Mouse (Mus musculus) common myeloid progenitor, adult 5-6 weeks (primary cell): ENCODE data around the gene Pgm2l1. TPM values are rescaled to one million over a fixed set of nuclear protein-coding genes. Genes with fewer than 3 reads are reported as not detected.
"Not testable (repeated sequence)": the region's sequence is repeated elsewhere in the genome, so short reads cannot be mapped to it uniquely, and the experiment has no call there.

ENCODE experiments used
- ATAC-seq: replicated peaks from 2 replicates; pipeline ENCODE4 v1.8.0; 2016; ENCODE audit warnings: low read depth, mild to moderate bottlenecking, moderate TSS enrichment, inconsistent platforms; ENCODE audit not compliant: poor library complexity, severe bottlenecking
- total RNA-seq: library from RNA; stranded (forward); fragments of 200-1000, 187-1606 nt; gene quantifications from 2 replicates; pipeline ENCODE4 v1.2.3, GENCODE M21; 2017

Pgm2l1 gene
- total RNA-seq, 1 experiment from 2014 or later: 20.1 TPM

DNA sequence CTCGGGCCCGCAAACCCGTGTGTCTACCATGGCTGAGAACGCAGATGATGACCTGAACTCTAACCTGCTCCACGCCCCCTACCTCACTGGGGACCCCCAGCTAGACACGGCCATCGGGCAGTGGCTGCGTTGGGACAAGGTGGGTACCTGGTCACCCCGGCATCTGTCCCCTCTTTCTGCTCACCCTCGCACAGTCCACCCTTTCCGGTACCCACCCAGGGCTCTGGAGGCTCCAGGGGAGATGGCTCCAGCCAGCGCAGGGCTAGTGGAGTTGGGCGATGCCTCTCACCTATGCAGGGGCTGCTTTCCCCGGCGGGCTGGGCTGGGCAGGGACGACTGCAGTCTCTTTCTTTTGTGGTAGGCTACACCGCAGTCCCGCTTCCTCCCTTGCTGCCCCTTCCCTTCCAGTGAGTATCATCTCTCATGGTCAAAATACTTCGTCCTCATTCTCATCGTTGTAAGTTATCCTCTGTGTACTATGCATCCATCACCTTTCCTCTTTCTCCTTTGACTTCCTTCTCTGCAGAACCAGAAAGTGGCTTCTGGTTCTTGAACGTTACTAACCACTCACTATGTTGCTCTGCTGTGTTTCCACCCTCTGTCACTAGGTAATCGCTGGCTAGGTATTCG is 817 bp downstream of the Pgm2l1 start:
- peak; percentile 17; the same call in 1 of the 2 replicates for ATAC-seq

DNA sequence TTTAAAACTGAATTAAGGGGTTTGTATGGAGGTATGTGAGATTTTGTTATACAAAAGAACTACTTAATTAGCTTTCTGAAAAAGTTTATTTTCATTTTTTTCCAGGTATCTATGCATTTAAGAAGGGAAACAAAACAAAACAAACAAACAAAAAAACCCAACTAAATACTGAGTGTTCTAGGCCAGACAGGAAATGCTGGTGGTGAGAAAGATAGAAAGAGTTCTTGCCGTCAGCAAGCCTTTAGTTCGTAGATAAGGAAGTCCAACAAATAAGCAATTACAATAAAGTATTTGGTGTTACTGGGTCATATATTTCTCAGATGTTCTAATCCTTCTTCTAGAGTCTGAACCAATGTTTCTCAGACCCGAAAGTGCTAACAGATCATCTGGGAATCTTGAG is 1.8 kb downstream of the Pgm2l1 start:
- ATAC-seq: no peak

DNA sequence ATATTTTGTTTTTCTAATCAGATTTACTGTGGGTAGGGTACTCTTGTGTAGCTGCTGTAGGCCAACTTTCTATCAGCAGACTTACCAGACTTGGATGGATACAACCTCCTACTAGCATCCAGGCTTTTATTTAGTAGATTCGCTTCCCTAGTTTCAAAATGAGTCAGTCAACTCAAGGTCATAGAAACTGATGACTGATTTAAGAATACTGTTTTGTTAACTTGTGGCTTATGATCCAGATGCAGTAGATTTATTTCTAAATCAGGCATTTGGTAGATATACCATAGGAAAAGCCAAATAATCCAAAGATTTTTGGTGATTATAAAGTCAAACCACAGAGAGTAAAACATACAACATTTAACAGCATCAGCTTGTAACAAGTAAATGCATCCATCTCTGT is 3.5 kb downstream of the Pgm2l1 start:
- ATAC-seq: no peak

DNA sequence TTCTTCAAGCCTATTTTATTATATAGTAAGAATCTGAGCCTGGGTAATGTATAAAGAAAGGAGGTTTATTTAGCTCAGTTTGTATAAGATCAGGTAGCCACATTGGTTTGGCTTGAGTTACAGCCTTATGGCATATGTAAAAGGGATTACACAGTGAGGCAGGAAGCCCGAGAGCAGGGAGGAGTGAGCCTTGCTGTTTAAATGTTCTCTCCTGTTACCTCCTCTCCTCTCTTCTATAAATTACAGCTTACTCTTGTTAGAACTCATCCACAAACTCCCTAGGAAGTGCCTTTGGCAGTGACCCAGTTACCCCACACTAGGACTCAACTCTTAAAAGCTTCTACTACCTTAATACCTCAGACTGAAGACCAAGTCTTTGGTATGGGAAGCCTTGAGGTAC is 4.5 kb downstream of the Pgm2l1 start:
- no peak for ATAC-seq

DNA sequence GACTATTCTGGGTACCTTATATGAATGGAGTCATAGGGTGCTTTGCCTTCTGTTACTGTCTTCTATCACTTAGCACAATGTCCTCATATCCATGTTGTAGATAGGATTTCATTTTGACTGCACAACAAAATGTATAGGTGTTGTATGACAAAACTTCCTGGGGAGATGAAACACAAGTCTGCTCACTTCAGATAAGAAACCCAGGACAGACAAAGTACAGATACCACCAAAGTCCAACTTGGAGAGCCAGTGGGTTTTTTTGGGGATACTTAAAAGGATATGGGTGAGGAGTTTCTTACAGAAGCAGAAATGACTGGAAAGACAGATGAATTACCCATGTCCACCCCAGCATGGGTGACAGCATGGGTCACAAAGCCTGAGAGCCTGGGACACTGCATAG is 6.5 kb downstream of the Pgm2l1 start:
- ATAC-seq: 0 out of 2 replicates have a peak, but pooled peaks have one; percentile 40

DNA sequence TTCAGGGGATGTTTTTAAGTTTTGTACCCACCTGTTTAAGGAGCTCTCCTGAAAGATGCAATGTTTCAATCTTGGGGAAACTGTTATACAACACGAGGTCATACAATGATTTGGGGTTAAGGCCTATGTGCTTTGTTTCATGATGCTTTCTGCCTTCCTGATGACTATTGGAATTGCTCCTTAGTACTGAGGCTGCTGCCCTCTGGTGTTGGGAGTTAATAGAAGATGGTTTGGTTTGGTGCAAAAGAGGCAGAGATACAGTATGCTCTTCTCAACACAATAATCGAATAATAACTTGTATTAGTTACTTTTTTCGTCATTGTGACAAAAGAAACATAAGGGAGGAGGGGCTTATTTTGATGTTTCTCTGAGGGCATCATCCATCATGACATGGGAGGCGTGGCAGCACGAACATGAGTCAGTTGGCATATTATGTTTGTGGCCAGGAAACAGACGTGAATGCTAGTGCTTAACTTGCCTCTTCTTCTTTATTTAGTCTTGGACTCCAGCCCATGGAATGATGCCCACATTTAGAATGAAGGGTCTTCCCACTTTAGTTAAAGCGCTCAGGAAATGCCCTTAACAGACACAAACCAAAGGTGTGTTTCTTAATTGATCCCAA is 7.2 kb downstream of the Pgm2l1 start:
- peak; percentile 89 for ATAC-seq

DNA sequence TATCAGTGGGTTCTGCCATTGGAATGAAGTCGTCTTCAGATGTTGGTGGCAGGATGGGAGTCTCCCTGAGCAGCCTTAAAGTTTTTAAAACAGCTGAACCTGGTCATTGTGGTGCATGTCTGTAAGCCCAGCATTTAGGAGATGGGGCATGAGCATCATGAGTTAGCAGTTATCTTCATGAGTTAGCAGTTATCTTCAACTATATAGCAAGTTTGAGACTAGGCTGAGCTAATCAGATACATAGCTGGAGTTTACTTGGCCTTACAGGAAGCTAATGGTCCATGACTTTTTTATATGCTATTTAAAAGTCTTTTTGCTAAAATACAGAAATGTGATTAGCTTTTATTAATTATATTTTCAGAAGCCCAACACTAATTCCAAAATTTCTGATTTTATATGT is 11.1 kb downstream of the Pgm2l1 start:
- ATAC-seq: no peak

DNA sequence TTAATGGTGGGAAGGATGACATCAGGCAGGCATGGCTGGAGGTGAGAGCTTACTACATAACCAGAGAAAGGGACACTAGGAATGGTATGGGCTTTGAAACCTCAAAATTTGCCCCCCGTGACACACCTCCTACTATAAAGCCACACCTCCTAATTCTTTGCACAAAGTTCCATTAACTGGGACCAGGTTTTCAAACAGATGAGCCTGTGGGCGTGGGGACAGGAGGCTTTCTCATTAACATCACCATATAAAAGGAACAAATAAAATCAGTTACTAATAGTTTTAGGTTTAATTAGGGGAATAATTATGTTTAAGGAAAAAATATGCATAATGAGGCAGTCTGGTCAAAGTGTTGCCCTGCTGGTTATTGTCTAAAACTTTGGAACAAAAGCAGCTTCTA is 13.4 kb downstream of the Pgm2l1 start:
- no peak for ATAC-seq

DNA sequence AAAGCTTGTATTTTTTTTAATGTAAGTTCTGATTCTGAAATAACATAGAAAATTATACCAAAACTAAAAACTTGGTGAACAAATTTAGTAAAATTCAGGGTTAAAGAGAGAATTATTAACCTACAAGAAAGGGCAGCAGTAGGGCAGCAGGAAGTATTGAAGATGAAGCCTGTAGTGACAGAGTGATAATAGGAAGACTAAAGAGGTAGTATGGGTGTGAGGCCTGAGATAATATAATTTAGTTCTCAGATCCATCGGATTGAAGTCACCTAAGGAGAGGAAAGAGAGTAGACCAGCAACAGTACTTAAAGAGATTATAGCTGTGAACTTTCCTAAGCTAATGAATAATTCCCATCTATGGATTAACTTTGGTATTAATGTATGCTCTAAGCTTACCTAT is 15.8 kb downstream of the Pgm2l1 start:
- ATAC-seq: no peak

DNA sequence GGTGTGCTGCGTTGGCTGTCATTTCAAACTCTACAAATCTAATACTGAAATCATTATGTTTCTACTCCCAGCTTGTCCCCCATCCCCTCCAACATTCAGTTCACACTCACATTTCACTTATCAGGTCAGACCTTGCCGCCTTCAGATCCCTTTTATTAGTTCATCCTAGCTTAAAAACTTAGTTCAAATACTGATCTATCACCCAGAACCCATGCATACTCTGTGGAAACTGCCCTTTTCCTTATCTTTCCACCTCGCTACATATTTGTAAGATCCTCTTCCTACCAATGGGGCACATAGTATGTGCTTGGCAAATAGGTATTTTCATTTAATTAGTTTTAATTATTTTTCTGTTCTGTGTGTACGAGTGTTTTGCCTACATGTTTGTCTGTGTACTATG is 17.0 kb downstream of the Pgm2l1 start:
- no peak for ATAC-seq

DNA sequence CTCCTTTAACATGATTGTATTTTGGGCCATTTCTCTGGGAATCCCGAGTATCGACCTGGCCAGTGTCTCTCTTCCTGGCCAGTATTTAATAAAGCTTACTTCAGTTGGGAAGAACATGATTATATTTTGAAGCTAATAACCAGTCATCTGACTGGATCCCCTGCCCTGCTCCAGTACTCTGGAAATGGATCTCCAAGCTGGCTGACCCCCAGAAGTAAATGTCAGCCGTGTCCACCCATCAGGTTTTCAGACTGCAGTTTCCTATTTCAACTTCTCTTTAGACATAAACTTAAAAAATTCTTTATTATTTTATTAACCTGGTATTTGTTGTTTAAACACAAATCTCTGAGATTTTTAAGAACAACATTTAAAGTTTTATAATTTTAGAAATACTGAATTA is 18.0 kb downstream of the Pgm2l1 start:
- ATAC-seq: no peak

DNA sequence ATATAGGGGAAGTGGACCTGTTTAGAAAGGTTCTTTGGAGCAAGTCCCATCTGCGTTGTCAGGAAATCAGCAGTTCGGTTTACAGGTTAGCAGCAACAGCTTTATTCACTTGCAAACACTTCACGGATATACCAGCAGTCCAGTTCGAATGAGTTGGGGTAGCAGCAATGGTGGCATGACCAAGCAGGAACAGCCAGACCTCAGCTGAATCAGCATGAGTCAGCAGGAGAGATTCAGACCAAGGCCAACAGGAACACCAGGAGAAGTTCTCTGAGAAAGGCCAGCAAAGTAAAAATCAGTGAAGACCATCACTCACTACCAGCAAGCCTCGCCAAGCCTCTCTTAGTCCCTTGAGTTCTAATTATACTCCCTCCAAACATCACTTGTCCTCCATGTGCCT is 23.5 kb downstream of the Pgm2l1 start:
- no peak for ATAC-seq

DNA sequence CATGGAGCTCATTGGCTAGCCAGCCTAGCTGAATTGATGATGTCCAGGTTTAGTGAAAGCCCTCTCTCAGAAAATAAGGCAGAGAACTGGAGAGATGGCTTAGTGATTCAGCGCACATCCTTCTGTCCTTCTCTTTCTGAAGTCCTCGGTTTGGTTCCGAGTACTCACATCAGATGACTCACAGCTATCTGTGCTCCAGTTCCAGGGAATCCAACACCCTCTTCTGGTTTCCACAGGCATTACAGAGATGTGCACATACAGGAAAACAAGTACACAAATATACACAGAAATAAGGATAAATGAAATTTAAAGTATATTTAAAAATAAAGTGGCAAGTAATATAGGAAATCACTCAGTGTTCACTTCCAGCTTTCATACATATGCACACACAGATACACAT is 35.2 kb downstream of the Pgm2l1 start:
- no peak for ATAC-seq

DNA sequence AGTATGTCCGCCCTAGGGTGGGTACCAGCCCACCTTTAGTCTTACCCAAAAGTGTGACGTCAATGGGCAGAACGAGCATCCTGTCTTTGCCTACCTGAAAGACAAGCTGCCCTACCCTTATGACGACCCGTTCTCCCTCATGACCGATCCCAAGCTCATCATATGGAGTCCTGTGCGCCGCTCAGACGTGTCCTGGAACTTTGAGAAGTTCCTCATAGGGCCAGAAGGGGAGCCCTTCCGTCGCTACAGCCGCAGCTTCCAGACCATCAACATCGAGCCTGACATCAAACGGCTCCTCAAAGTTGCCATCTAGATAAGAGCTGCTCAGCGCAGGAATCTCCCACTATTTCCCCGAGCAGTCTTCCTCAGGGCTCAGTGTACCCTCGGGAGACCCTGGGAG is 37.7 kb downstream of the Pgm2l1 start:
- not testable (repeated sequence) for ATAC-seq

DNA sequence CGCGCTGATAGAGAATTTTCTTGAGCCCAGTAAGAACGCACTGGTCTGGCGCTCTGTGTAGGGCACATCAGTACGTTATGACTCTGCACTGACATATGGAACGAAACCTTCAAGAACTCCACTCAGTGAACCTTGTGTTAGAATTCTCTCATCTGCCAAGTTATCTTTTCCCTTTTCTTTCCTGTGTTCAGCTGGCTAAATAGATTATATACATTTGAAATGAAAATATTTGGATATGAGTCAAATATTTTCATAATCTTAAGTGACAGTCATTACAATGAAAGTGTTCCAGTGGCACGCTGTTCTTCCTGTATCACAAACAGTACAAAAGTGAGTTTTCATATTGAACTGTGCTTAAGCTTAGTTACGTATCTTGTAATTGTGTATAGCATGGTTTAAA is 45.2 kb downstream of the Pgm2l1 start:
- ATAC-seq: no peak

DNA sequence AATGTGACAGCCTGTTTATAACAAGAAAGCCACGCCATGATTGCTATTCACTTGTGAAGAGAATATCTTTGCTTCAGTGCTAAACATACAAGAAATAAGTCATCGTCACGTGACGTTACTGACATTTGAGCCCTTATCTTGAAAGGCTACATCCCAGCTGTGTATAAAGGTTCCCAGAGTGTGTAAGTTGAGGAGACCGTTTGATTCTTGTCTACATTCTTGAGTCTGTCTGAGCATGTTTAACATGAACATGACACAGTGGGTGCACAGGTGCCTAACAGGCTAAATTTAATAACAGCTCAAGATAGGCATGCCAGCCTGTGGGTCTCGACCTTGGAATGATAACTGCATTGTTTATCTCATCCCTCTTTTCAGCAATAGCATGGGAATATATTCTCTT is 47.3 kb downstream of the Pgm2l1 start:
- no peak for ATAC-seq

DNA sequence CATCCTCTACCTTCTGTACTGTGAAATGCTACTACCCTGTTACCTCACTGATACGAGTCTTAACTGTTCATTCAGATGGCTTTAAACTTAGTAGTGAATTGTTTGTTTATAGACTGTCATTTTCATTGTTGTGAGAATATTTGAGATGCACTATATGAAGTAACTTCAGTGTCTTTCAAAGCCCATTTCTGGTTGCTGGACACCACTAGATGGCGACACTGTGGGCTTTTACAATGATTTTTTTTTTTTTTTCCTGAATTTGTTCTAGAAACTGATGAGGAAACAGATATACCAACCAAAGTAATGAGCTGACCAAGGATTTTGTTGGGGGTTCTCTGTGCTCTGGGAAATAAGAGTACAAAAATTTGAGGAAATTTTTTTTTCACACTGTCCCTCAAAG is 49.2 kb downstream of the Pgm2l1 start:
- no peak for ATAC-seq

DNA sequence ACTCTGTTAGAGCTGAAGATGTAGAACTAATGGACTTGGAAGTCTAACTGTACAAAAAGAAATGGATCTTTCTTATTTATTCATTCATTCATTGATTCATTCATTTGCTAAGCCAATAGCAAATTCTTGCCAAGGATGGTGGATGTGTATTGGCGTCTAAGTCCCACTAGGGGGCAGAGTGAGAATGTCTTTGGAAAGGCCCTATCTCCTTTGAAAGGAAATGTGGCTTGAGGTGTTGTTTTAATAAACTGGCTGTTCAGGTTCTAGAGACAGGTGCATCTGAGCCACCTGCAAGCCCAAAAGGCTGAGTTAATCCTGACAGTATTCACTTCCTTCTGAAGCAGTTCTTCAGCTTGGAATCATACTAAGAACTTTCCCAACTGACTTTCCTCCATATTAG is 52.6 kb downstream of the Pgm2l1 start:
- peak; percentile 63; the same call in 1 of the 2 replicates for ATAC-seq

DNA sequence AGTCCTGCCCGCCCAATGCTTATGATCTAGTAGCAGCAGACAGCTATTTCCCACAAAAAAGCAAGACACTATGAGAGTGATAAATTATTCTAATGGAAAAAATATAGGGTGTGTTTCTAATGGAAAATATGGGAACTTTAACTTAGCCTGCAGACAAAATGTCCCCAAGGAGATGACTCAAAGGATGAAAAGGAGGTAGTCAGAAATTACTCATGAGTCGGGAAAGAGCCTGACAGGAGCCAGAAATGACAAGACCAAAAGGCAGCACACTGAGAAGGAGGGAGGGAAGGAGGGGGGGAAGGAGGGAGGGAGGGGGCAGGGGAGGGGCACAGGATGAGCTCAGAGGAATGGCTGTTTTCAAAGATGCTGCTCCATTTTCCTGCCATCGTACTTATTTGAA is 54.4 kb downstream of the Pgm2l1 start:
- ATAC-seq: no peak

DNA sequence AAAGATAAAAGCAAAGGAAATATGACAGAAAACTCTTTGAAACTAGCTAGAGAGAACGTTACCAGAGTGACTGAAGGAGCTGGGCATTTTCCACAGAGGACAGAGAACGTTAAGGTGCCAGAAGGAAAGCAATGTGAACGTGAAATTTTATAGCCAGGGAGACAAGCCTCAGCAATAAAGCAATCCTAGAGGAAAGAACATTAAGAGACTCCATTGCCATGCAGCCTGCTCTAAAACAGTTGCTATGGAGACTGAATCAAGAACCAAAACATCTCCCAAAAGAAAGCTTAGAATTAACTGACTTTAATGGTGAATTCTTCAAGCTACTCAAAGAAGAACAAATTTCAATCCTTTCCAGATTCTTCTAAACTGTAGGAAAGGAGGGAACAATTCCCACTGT is 56.1 kb downstream of the Pgm2l1 start:
- no peak for ATAC-seq

DNA sequence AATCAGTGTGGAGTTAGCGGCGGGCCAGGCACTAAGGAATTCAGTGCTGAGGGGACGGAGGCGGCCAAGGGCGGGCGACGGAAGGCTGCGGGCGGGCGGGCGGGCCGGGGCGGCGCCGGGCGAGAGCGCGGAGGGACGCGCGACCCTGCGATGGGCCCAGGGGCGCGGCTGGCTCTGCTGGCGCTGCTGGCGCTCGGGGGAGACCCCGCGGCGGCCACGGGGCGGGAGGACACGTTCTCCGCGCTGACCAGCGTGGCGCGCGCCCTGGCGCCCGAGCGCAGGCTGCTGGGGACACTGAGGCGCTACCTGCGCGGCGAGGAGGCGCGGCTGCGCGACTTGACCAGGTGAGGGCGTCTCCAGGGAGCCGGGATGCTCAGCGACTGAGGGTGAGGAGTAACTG is 58.2 kb downstream of the Pgm2l1 start, which contains the start of gene P4ha3:
TSS of gene P4ha3 (plus strand) at position 138 of the 400 bp plus-strand sequence.
- ATAC-seq: 0 out of 2 replicates have a peak, but pooled peaks have one; percentile 32
